Mouse (Mus musculus) stomach, adult 2 months (tissue): Measurements from ENCODE around the gene Igsf11. TPM values are rescaled to one million over a fixed set of nuclear protein-coding genes. Genes with fewer than 3 reads are reported as not detected.

ENCODE experiments used
- polyA plus RNA-seq: library from polyadenylated mRNA; depleted of rRNA; stranded (reverse); fragments of >200 nt; gene quantifications from 2 replicates; pipeline ENCODE4 v1.2.3, GENCODE M21; 2012; rRNA removed

Igsf11 gene
- polyA plus RNA-seq, result 0.35 and 0.70 TPM in 2 replicates

GRCm38 (mm10) chr16:38892371-38892770 lies at the start of gene Igsf11:
Gene Igsf11 (plus strand): TSS chr16:38892671.

Other genes with a start within 250 kb of the Igsf11 start
- 1.0 and 1.4 TPM in 2 replicates for gene Arhgap31, start 179.4 kb upstream of the Igsf11 start, polyA plus RNA-seq
- gene B4galt4, start 150.4 kb upstream of the Igsf11 start, polyA plus RNA-seq, result 1.3 and 2.7 TPM in 2 replicates
- gene Upk1b, start 92.3 kb upstream of the Igsf11 start, polyA plus RNA-seq, result 0.51 and 0.83 TPM in 2 replicates
- gene 4930435E12Rik, start 63.9 kb upstream of the Igsf11 start, polyA plus RNA-seq, result not detected in 2 replicates